Mouse (Mus musculus): ENCODE measurements around the gene Cdc5l.

DNA sequence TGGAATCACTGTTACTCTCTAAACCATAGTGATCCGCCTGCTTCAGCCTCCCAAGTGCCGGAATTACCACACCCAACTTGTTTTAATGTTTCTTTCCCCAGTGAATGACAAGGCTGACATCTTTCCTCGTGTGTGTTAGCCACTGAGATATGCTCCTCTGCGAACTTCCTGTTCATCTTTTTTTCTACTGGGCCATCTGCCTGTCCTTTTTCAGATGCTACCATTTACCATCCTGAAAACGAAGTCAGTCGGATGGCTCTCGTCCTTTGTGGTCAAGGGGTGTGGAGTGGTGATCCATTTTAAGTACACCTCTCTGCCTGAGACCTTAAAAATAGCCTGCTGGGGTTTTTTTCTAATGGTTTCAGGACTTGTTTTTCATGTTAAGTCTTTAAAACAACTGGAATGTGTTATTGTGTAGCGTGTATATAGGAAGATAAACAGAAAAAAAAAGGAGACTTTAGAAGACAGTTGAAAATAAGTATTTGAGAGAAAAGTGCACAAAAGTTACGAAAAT is 54.2 kb downstream of the Cdc5l start:
- TF ChIP-seq EP300 (IDR thresholded peaks at IDR 0.05; ENCODE audit: insufficient read depth, low read depth, low read length) (no peak), CTCF (IDR thresholded peaks at IDR 0.05; ENCODE audit: low read depth, low read length) (no peak), POLR2A (IDR thresholded peaks at IDR 0.05; ENCODE audit: insufficient read depth, low read length) (no peak)
